Mouse (Mus musculus) adrenal gland, postnatal 14 days (tissue): ENCODE measurements around the gene Dhx37. TPM values are rescaled to one million over a fixed set of nuclear protein-coding genes. Genes with fewer than 3 reads are reported as not detected.

ENCODE experiments used
- microRNA-seq, 2 experiments: library from miRNA; unstranded; fragments of <30 nt; microRNA quantifications; one replicate each; pipeline ENCODE4 v1.2.0; 2021
- total RNA-seq: library from RNA; stranded (reverse); gene quantifications from 2 replicates; pipeline ENCODE4 v1.2.3, GENCODE M21; 2021

Dhx37 gene
- total RNA-seq, 1 experiment from 2014 or later = 14.6 TPM

Small RNA genes within 50 kb of the gene (microRNA-seq; reads per million reads assigned to microRNA genes)
- gene Gm27551 = 0 reads per million in 2 experiments

Other genes starting within 250 kb of the Dhx37 start
- 1,757 and 2,166 TPM in 2 replicates for gene Scarb1, start 93.0 kb downstream of the Dhx37 start, total RNA-seq
- gene Gm10382, start 44.8 kb downstream of the Dhx37 start, total RNA-seq = 0.26 and 0.49 TPM in 2 replicates
- gene Ubc, start 43.9 kb downstream of the Dhx37 start, total RNA-seq = 1,142 and 1,189 TPM in 2 replicates
- 24.0 and 27.9 TPM in 2 replicates for gene Bri3bp, start 7.4 kb upstream of the Dhx37 start, total RNA-seq
- 25.4 and 27.3 TPM in 2 replicates for gene Aacs, start 41.7 kb upstream of the Dhx37 start, total RNA-seq
- 0.74 and 1.4 TPM in 2 replicates for gene Tmem132b, start 97.7 kb upstream of the Dhx37 start, total RNA-seq